Comparison of ENCODE assay signal across 26 mouse cellular contexts in the genomic region with DNA sequence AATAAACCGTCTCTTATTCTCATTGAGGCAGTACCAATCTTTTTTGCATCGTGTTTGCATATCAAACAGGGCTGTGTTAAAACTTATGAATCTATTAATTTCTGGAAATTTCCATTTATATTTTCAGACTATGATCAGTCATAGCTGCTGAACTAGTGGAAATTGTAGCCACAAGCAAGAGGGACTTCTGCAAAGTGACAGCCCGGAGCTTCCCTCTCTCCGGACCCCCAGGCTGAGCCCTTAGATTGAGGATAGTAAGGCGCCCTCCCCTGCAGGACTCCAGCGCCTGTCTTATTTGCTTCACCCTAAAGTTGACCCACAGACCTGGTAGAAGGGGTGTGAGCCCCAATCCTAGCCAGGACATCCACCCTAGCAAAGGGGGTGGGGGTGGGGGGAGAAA. TPM values are rescaled to one million over a fixed set of nuclear protein-coding genes. Genes with fewer than 3 reads are reported as not detected.
DNase-seq lines count a peak whose midpoint lies in the region; ATAC-seq and TF ChIP-seq lines count a peak whose summit lies in the region.
"Had no signal": no experiment of that assay in that cellular context is flagged by ENCODE, and none has a peak within 500 bp of the region (broad histone marks: within the 10 kb centered on the region; RNA-seq: fewer than 3 reads in every experiment).

No protein-coding gene starts in this region.

- TF ChIP-seq POLR2A in thymus, adult 2 months (IDR thresholded peaks at IDR 0.05; ENCODE audit: control insufficient read depth, extremely low read depth, insufficient read depth, low read length, poor library complexity): no peak

- no peaks in the 10 kb centered on the region for H3K36me3 ChIP-seq in hindbrain, embryonic 10.5 days
- H3K36me3 ChIP-seq in hindbrain, embryonic 11.5 days (ENCODE audit: control insufficient read depth, insufficient read depth, low read length): no peaks in the 10 kb centered on the region
- H3K36me3 ChIP-seq in thymus, adult 2 months (ENCODE audit: control insufficient read depth, insufficient read depth, low read length): no peaks in the 10 kb centered on the region
- H3K36me3 ChIP-seq: embryonic facial prominence, embryonic 12.5 days; embryonic facial prominence, embryonic 15.5 days; forebrain, embryonic 12.5 days; forebrain, embryonic 15.5 days; heart, embryonic 13.5 days had no signal

- no peak for ATAC-seq in hindbrain, embryonic 11.5 days (ENCODE audit: low FRiP score)
- ATAC-seq in granulocyte monocyte progenitor cell, adult 5-6 weeks (replicated peaks; ENCODE audit: poor library complexity, severe bottlenecking): 0 out of 2 replicates have a peak, but pooled peaks have one; percentile 18
- ATAC-seq: activated CD4-positive, CD25-positive, alpha-beta regulatory T cell, adult 4 months; CD4-positive, CD25-positive, alpha-beta regulatory T cell, adult 4 months; forebrain, embryonic 15.5 days; hindbrain, postnatal 0 days; inflammation-experienced regulatory T-cells, adult 6 months; intestine, embryonic 16.5 days had no signal

- 84% methylated on average over 6 of the region's 6 CpGs for WGBS in hindbrain, embryonic 10.5 days
- WGBS in hindbrain, embryonic 11.5 days: 86% methylated on average over 6 of the region's 6 CpGs
- 81% methylated on average over 6 of the region's 6 CpGs for WGBS in thymus, adult 2 months

- H3K27ac ChIP-seq in hindbrain, embryonic 10.5 days: peak overlapping the region; percentile 23; the same call in 1 of the 2 replicates
- no peak overlapping the region for H3K27ac ChIP-seq in hindbrain, embryonic 11.5 days (ENCODE audit: low read depth, low read length)
- H3K27ac ChIP-seq in thymus, adult 2 months (ENCODE audit: control insufficient read depth, insufficient read depth, low read length): peak overlapping the region; percentile 54; the same call in 1 of the 2 replicates
- H3K27ac ChIP-seq: embryonic facial prominence, embryonic 12.5 days; embryonic facial prominence, embryonic 15.5 days; forebrain, embryonic 12.5 days; forebrain, embryonic 15.5 days; heart, embryonic 13.5 days; hindbrain, embryonic 14.5 days; hindbrain, postnatal 0 days had no signal

- no peak overlapping the region for H3K4me3 ChIP-seq in hindbrain, embryonic 10.5 days
- H3K4me3 ChIP-seq in hindbrain, embryonic 11.5 days (ENCODE audit: low read depth, low read length): no peak overlapping the region
- no peak overlapping the region for H3K4me3 ChIP-seq in thymus, adult 2 months (ENCODE audit: control insufficient read depth, insufficient read depth, low read length)
- H3K4me3 ChIP-seq: embryonic facial prominence, embryonic 12.5 days; embryonic facial prominence, embryonic 15.5 days; erythroblast, embryonic 14.5 days; forebrain, embryonic 12.5 days; forebrain, embryonic 15.5 days; heart, embryonic 13.5 days had no signal

- H3K4me1 ChIP-seq in hindbrain, embryonic 10.5 days (replicated peaks): no peaks in the 10 kb centered on the region; the same call in 1 of the 2 replicates
- H3K4me1 ChIP-seq in hindbrain, embryonic 11.5 days (replicated peaks; ENCODE audit: control insufficient read depth, insufficient read depth, low read length): no peaks in the 10 kb centered on the region
- peaks cover 34% of the 10 kb centered on the region for H3K4me1 ChIP-seq in thymus, adult 2 months (replicated peaks; ENCODE audit: control insufficient read depth, insufficient read depth, low read length)
- H3K4me1 ChIP-seq: embryonic facial prominence, embryonic 12.5 days; forebrain, embryonic 15.5 days had no signal

- no peak for TF ChIP-seq CTCF in thymus, adult 2 months (IDR thresholded peaks at IDR 0.05; ENCODE audit: borderline replicate concordance, control insufficient read depth, extremely low read depth, insufficient read depth, low read length, poor library complexity)

- no peaks in the 10 kb centered on the region for H3K27me3 ChIP-seq in hindbrain, embryonic 10.5 days (ENCODE audit: insufficient read depth, poor library complexity, severe bottlenecking)
- H3K27me3 ChIP-seq in hindbrain, embryonic 11.5 days (ENCODE audit: control insufficient read depth, insufficient read depth, low read length): no peaks in the 10 kb centered on the region
- H3K27me3 ChIP-seq in thymus, adult 2 months (ENCODE audit: control insufficient read depth, insufficient read depth, low read length): no peaks in the 10 kb centered on the region
- H3K27me3 ChIP-seq: embryonic facial prominence, embryonic 12.5 days; embryonic facial prominence, embryonic 15.5 days; forebrain, embryonic 12.5 days; forebrain, embryonic 15.5 days; heart, embryonic 13.5 days had no signal

- DNase-seq in hindbrain, embryonic 10.5 days (ENCODE audit: low spot score): no peak
- no peak for DNase-seq in hindbrain, embryonic 11.5 days (ENCODE audit: low spot score)
- DNase-seq in thymus, adult 2 months: no peak
- DNase-seq in thymus, postnatal 25 days: no peak
- DNase-seq in urinary bladder, postnatal 25 days (ENCODE audit: low spot score): no peak
- DNase-seq: adrenal gland, postnatal 10 days; adrenal gland, postnatal 36 days; cerebellum, adult 11 months; cerebellum, adult 2 months; cerebellum, adult 9-11 months; cerebellum, postnatal 25 days; gastrocnemius, postnatal 25 days; heart, postnatal 14 days had no signal

- H3K4me2 ChIP-seq in hindbrain, embryonic 11.5 days (replicated peaks; ENCODE audit: low read depth, low read length): no peak overlapping the region
- H3K4me2 ChIP-seq: embryonic facial prominence, embryonic 12.5 days; embryonic facial prominence, embryonic 15.5 days; forebrain, embryonic 12.5 days; forebrain, embryonic 15.5 days; heart, embryonic 13.5 days; hindbrain, embryonic 14.5 days had no signal

- no peaks in the 10 kb centered on the region for H3K9me3 ChIP-seq in hindbrain, embryonic 10.5 days
- H3K9me3 ChIP-seq in hindbrain, embryonic 11.5 days (ENCODE audit: control insufficient read depth, low read length): no peaks in the 10 kb centered on the region
- H3K9me3 ChIP-seq: embryonic facial prominence, embryonic 12.5 days; embryonic facial prominence, embryonic 15.5 days; forebrain, embryonic 12.5 days; forebrain, embryonic 15.5 days; heart, embryonic 13.5 days had no signal

- H3K9ac ChIP-seq in hindbrain, embryonic 11.5 days (ENCODE audit: low read depth, low read length): no peak overlapping the region
- H3K9ac ChIP-seq: embryonic facial prominence, embryonic 12.5 days; embryonic facial prominence, embryonic 15.5 days; forebrain, embryonic 12.5 days; forebrain, embryonic 15.5 days; heart, embryonic 13.5 days; hindbrain, embryonic 14.5 days had no signal

RNA-seq across cellular contexts. Expression of gene Vcpkmt, which starts 37.8 kb away (rescaled TPM):
- 21.3 and 24.9 TPM in 2 replicates for polyA plus RNA-seq in hindbrain, embryonic 10.5 days (2016; fragmentation: Nextera tagmentation; extraction: Ambion mirVana)
- polyA plus RNA-seq in hindbrain, embryonic 11.5 days (2014; fragmentation: Nextera tagmentation; extraction: Ambion mirVana): 18.9 and 19.6 TPM in 2 replicates
- 11.7 and 13.4 TPM in 2 replicates for polyA plus RNA-seq in thymus, adult 2 months (2012; rRNA removed)
- 7.0 and 12.9 TPM in 2 replicates for total RNA-seq in granulocyte monocyte progenitor cell, adult 5-6 weeks (2014; fragmentation: Nextera tagmentation)
- total RNA-seq in granulocyte monocyte progenitor cell, adult 5-6 weeks (2017): 17.3 and 17.4 TPM in 2 replicates
